Mouse (Mus musculus): Measurements from ENCODE around the gene Hmgn5.

GRCm38 (mm10) chrX:109013686-109014085, 482 bp upstream of the Hmgn5 start:
- TF ChIP-seq POLR2A (IDR thresholded peaks at IDR 0.05; ENCODE audit: insufficient read depth, low read depth, low read length) (no peak), CTCF (IDR thresholded peaks at IDR 0.05; ENCODE audit: insufficient read depth, low read depth, low read length) (no peak)

Measured in olfactory bulb, adult 2 months (tissue).